Mouse (Mus musculus): ENCODE measurements around the gene Axin1. TPM values are rescaled to one million over a fixed set of nuclear protein-coding genes. Genes with fewer than 3 reads are reported as not detected.
"Not testable (repeated sequence)": the region's sequence is repeated elsewhere in the genome, so short reads cannot be mapped to it uniquely, and the experiment has no call there.

Gene Axin1
- total RNA-seq, 2 experiments from 2014 or later = 35.1 to 42.1 TPM

GRCm38 (mm10) chr17:26119766-26120710, 18.4 kb upstream of the Axin1 start:
- peak; percentile 58 to 82 for DNase-seq

DNA sequence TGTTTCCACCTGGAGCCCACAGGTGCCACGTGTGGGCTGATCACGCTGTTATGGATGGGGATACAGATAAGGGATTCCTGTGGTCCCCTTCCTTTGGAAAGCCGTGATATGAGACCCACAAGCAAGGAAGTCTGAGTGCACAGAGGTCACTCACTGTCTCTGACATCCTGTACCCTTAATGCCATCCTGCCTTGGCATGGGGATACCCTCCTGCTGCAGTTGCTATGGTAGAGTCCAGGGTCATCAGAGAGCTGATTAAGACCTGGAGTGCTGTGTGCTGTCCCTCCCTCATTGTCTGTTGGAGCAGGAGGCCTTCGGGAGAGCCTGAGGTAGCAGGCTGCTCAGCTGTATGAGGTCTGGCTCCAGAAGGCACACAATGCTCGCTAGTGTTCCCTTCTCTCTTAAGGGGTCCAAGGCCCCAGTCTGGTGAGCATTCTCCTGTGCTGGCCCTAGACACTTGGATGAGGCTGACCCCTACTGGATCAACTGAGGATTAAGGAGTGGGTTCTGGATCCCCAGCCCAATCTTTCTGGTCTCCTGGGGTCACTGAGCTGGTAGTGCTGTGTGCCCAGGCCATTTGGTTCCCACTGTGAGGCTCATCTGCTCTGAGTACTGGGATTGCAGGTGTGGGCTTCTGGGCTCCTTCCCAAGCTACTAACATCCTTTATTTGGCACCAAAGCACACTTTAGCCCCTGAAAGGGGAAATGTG, 15.9 kb upstream of the Axin1 start:
- DNase-seq = no peak

- peak; percentile 91 to 92 for DNase-seq
Observed at GRCm38 (mm10) chr17:26123267-26123684, 15.2 kb upstream of the Axin1 start, which contains the start of gene Mrpl28. Mrpl28 (plus strand) TSS chr17:26123500.

GRCm38 (mm10) chr17:26124560-26124959, 13.9 kb upstream of the Axin1 start:
- DNase-seq = no peak

DNA sequence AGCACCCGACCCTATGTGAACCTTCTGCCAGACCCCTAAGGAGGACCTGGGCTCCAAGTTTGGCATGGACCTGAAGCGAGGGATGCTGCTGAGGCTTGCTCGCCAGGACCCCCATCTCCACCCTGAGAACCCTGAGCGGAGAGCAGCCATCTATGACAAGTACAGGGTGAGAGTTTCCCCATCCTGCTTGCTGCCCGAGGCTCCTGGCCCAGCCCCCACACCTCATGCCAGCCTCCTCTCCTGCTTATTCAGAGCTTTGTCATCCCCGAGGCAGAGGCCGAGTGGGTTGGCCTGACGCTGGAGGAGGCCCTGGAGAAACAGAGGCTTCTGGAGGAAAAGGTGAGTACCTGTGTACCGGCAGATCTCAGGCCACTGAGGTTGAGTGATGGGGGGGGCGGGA, 13.3 kb upstream of the Axin1 start:
- no peak for DNase-seq

DNA sequence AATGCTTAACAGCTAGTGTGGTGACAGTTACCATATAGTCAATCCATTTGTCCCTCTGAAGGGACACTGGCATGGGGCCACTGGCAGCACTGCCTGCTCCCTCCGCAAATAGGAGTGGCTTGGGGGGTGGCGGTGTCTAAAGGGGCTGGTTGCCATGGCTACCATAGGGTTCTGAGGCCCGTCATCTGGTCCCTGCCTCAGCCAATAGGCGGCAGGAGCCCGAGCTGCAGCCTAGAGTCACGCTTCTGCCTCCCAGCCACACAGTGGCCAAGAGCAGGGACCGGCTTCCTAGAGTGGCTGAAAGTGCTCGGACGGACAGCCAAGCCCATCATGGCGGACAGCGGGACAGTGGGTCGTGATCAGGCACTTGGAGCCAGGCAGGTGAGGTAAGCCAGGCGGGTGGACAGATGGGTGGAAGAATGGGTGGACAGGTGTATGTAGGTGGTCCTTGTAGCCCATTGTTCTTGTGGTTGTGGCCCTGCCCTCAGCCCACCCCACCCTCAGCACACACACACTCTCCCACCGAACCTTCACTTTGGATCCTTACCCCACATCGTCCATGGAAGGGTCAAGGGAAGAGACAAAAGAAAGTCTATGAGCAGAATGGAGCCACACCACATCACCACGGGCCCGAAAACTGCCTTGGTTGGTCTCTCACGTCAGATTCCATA, 7.3 kb upstream of the Axin1 start:
- no peak for DNase-seq

DNA sequence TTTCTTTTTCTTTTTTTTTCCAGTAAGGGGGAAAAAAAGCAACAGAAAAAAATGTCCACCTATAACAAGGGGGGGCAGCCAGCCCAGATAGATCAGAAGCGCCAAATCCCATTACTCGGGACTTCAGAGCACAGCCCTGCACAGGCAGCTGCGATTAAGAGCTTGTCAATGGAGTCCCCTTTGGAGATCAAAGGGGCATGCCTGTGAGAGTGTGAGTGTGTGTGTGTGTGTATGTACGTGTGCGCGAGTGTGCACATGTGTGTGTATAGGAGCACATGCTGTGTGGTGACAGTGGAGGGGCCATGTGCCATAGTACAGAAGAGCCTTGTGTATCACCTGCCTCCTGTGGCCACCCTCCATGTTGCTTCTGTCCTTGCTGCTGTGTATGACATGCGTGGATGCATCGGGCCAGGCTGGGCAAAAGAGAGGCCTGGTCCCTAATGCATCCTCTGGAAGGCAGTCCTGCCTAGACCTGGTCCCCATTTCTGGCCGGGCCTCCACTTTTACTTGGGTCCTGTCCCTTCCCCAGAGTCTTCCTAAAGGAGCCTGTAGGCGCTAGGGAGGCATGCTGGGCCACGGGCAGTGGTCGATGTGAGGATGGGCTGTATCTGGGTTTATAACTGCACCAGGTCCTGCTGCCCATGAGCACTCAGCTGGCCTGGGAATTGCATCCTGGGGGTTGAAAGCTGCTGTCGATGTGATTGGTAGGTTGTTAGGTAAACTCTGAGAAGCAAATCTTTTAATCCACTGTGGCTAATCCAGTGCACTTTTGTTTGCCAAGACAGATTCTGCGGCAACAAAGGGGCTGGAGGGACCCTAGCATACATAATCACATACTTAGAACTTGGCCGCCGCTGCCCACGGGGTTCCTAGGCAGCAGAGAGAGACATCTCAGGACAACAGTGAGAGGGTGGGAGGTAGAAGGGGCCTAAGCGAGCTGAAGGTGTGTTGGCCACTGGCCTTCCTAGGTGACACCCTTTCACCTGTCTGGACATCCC, 6.3 kb upstream of the Axin1 start:
- no peak for DNase-seq

- DNase-seq = no peak
Observed at GRCm38 (mm10) chr17:26137106-26137750, 1.3 kb upstream of the Axin1 start.

GRCm38 (mm10) chr17:26137751-26138130, 747 bp upstream of the Axin1 start:
- no peak for DNase-seq

- DNase-seq = peak; percentile 59 to 69
Observed at GRCm38 (mm10) chr17:26138901-26139381, 453 bp downstream of the Axin1 start.

DNA sequence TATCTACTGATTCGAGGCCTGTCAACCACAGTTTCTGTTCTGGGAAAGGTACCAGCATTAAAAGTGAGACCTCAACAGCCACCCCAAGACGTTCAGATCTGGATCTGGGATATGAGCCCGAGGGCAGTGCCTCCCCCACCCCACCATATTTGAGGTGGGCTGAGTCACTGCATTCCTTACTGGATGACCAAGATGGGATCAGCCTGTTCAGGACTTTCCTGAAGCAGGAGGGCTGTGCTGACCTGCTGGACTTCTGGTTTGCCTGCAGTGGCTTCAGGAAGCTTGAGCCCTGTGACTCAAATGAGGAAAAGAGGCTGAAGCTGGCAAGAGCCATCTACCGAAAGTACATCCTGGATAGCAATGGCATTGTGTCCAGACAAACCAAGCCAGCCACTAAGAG, 4.3 kb downstream of the Axin1 start:
- no peak for DNase-seq

DNA sequence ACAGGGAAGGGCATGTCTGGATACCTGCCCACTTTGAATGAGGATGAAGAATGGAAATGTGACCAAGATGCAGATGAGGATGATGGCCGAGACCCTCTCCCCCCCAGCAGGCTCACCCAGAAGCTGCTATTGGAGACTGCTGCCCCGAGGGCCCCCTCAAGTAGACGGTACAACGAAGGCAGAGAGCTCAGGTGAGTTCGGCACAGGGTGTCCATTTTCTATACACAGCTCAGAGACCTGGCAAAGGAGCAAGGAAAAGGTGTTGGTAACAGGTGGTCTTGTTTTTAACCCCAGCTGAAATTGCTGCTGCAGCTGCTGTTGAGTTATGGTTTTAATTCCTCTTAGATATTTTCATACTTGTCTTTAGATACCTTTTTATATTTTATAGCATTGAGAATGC, 4.9 kb downstream of the Axin1 start:
- DNase-seq = no peak

DNA sequence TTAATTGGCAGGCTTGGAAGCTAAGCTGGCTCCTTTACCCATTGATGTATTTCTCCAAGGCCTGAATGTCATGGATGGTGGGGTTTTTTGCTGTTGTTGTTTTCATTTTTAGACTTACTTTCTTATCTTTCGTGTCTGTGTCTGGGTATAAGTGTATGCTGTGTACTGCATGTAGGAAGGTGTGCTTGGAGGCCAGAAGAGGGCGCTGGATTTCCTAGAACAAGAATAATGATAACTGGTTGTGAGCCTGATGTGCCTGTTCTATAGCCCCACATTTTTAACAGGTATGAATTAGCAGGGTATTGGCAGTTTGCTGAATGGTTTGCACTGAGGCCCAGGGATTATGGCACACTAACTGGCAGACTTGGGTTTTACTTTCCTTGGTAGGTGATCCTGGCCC, 10.6 kb downstream of the Axin1 start:
- DNase-seq = no peak

DNA sequence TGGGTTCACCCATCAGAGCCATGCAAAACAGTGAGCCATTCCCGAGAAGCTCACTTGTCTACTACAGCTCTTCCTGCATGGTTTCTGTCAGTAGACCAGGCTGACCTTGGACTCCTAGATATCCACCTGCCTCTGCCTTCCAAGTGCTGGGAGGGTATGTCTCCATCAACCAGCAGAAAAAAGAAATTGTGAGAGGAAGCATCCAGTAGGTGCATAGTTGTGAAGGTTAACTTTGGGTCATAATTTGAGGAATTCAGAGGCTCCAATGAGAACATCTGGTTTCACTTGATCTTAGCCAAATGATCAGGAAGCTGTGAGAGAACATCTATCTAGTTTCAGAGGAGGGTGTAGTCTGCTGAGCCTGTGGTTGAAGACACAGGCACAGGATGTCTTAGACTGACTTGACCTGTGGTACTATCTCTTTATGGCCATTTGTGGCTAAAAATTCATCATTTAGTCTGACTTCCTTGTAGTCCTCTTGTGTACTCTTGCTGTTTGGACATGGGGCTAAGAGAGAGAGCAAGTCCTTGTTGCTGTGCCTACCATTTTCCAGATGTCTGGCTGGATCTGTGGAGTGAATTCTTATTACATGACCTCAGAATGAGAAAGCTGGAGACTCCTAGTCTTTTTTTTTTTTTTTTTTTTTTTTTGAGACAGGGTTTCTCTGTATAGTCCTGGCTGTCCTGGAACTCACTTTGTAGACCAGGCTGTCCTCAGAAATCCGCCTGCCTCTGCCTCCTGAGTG, 13.6 kb downstream of the Axin1 start:
- no peak for DNase-seq

DNA sequence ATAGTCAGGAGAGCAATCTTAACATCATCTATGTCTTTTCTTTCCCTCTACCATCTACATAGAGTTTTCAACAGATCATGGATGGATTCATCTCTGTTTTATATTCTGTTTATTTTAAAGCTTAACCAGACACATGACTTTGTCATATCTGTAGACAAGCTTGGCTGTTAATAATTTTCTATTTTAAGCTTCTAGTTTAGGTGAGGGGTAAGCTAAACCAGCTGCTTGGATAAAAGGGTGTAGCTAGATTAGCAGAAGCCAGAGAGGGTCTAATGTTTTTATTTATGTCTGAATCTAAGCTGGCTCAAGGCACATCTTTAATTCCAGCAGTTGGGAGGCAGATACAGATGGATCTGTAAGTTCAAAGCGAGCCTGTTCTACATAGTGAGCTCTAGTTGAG, 24.2 kb downstream of the Axin1 start:
- DNase-seq = no peak

- DNase-seq = no peak
Observed at GRCm38 (mm10) chr17:26168039-26168438, 29.6 kb downstream of the Axin1 start.

DNA sequence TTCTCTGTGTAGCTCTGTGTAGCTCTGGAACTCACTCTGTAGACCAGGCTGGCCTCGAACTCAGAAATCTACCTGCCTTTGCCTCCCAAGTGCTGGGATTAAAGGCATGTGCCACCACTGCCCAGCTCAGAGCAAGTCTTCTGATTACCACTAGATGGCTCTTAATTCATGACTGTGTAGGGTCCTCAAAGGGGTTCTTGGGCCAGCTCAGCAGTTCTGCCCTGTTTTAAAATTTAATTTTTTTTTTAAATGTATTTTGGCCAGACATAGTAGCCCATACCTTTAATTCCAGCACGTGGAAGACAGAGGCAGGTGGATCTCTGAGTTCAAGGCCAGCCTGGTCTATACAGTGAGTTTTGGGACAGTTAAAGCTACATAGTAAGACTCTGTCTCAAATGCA, 36.8 kb downstream of the Axin1 start:
- DNase-seq = not testable (repeated sequence)

DNA sequence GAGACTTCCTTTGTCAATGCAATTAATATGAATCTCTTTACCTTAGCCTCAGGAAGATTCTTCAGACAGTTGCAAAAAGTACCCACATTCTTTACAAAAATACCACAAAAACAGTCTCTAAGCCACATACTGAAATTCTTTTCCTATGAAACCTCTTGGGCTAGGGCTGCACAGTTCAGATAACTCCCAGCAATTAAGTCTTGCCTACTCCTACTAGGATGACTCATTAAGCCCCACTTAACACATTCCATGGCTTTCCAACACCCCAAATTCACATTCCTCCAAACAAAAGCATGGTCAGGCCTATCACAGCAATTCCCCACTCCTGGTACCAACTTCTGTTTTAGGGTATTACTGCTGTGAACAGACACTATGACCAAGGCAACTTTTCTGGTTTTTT, 40.1 kb downstream of the Axin1 start:
- DNase-seq = no peak

DNA sequence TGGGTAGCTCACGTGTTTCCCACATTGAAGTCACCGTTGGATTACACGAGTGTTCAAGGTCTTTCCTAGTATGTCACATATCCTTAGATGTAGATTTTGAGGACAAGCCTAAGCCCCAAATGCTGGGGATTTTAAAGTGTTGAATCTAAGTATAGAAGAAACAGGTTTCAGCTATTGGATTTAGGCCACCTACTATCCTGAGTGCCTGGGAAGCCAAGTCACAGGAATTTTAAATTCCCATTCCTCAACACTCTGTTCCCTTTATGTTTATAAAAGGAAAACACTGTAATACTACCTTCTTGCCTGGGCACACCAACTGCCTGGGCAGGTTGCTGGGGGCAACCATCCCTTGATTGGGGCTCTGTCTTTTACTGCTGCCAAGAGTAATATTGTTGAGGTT, 42.7 kb downstream of the Axin1 start:
- no peak for DNase-seq

- DNase-seq = no peak
Observed at GRCm38 (mm10) chr17:26187592-26187991, 49.1 kb downstream of the Axin1 start.
